Mouse (Mus musculus) CD4-positive helper T cell, adult 2 months (primary cell): Measurements from ENCODE around the gene Gm13757.
"Not testable (repeated sequence)": the region's sequence is repeated elsewhere in the genome, so short reads cannot be mapped to it uniquely, and the experiment has no call there.

Source experiments
- DNase-seq: peaks from one replicate; pipeline ENCODE4 v3.0.0-alpha.2; 2012; ENCODE audit warnings: low read depth, missing footprints, low spot score

Gm13757 gene

DNA sequence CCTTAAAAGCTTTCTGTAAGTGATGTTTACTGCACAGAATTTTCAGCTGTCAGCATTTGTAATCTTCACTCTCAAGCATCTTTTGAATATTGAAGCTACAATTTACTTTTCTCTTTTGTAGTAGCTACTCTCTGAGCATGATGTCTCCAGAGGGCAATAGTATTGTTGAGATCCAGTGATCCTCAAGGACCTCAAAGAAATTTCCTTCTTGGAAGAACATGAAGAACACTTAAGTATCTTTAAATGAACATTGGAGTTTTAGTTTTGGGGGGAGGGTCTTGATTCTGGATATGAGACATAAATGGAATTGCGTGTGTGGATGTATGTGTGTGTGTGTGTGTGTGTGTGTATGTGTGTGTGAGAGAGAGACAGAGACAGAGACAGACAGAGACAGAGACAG, at the start of gene Gm13757:
Gene Gm13757 (minus strand): TSS at position 101 of the 400 bp plus-strand sequence.
- no peak for DNase-seq

DNA sequence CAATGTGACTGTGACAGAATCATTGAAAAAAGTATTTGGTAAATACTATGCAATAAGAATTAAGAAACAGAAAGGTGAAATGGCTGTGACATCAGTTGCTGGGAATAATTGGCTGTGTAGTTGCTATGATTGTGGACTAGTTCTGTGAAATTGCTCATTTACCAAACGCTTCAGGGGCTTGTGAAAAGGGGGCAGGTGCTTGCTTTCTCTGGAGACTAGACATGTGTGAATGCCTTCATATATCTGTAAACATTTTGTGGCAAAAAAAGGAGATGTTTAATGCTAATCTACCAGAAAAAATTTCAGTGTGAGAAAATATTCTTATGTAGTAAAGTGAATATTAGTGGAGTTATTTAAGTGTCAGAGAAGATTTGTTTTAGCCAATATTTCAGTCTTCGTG, 44.1 kb upstream of the Gm13757 start, which contains the start of gene Olfr1185-ps1:
Gene Olfr1185-ps1 (plus strand): TSS at position 301 of the 400 bp plus-strand sequence.
- no peak for DNase-seq

DNA sequence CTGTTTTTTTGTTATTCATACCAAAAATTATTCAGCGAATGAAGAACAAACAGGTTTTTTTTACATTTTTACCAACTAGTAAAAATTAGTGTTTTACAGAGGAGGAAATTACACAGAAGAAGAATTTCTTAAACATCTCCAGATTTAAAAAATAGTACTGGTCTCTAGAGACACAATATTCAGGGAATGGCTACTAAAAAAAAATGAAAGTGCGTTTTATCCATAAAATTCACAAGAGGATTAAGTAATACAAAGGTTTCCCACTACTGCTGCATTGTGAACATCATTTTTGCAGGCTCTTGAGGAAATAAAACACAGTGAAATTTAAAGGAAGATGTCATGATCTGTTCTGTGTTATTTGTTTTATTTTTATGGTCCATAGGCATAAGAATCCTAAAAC, 34.4 kb upstream of the Gm13757 start, which contains the start of gene Olfr1184:
Gene Olfr1184 (plus strand): TSS at position 301 of the 400 bp plus-strand sequence.
- no peak for DNase-seq

DNA sequence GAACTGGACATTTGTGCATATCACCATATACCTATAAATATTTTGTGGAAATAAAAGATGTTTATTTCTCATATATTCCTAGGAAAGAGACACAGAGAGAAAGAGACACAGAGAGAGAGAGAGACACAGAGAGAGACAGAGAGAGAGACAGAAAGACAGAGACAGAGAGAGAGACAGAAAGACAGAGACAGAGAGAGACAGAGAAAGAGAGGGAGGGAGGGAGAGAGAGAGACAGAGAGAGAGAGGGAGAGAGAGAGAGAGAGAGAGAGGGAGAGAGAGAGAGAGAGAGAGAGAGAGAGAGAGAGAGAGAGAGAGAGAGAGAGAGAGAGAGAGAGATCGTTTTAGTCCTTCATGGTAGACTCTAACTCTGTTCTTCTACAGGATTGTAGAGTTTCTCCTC, 5.6 kb upstream of the Gm13757 start, which contains the start of gene Olfr1183:
Gene Olfr1183 (plus strand): TSS at position 301 of the 400 bp plus-strand sequence.
- DNase-seq, result not testable (repeated sequence)

DNA sequence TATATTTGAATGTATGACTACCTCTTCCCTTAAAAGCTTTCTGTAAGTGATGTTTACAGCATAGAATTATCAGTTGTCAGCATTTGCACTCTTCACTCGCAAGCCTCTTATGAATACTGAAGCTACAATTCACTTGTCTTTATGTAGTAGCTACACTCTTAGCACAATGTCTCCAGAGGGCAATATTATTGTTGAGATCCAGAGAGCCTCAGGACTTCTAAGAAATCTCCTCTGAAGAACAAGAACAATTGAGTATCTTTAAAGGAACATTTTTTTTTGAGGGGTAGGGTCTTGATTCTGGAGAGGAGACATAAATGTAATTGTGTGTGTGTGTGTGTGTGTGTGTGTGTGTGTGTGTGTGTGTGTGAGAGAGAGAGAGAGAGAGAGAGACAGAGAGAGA, 22.9 kb downstream of the Gm13757 start, which contains the start of gene Olfr1181:
Gene Olfr1181 (minus strand): TSS at position 101 of the 400 bp plus-strand sequence.
- DNase-seq, result no peak

DNA sequence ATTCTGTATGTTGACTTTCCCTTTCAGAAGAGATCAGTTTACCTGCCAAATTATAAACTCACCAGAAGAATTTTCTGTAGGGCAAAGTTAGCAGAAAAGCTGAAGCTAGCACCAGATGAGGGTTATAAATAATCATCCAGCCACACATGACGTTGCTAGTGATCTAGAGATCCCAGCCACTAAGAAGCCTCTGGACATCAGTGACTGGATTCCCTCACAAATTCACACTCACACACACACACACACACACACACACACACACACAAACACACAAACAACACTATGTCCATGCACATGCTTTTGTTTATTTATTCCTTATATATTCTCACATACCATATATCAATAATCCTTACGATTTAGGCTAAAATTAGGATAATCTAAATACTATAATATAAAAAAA, 29.9 kb downstream of the Gm13757 start, which contains the start of gene Olfr1180:
Gene Olfr1180 (minus strand): TSS at position 101 of the 400 bp plus-strand sequence.
- DNase-seq, result no peak

DNA sequence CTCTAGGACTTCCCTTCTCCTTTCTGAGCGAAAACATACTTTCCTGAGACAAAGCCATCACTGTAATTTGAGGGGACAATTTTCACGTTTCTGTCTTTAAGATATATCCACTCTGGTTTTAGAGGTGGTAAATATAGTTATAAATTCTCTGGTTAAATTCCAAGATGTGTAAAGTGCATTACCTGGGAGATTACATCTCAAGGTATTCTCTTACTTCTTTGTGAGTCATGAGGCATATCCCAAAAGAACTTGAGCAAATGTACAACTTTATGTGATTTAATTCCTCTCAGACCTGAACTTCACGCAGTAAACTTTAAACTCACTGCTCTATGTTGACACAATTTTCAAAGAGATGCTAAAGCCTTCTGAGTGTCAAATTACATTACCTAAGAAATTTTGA, 42.6 kb downstream of the Gm13757 start, which contains the start of gene Olfr1179:
Gene Olfr1179 (minus strand): TSS at position 101 of the 400 bp plus-strand sequence.
- DNase-seq, result no peak
